Mouse (Mus musculus) midbrain, postnatal 0 days (tissue): Measurements from ENCODE around the gene Plekhm1. TPM values are rescaled to one million over a fixed set of nuclear protein-coding genes. Genes with fewer than 3 reads are reported as not detected.
A peak's percentile ranks its signal among the peaks of the same experiment; 100 is the strongest.

Experiments used
- ATAC-seq: fragments of 200-750 bp; cut with Nextera tagmentation; 2 replicates; pipeline ENCODE4 v1.8.0; 2017; ENCODE audit warnings: moderate number of reproducible peaks, mild to moderate bottlenecking, moderate TSS enrichment, moderate library complexity; ENCODE audit not compliant: low FRiP score
- DNase-seq: peaks from one replicate; pipeline ENCODE4 v3.0.0-alpha.2; 2015; ENCODE audit warnings: low spot score
- H3K27ac ChIP-seq: fragments of 300-500 bp; sonication (generic); 2 replicates; pipeline ENCODE4 v1.5.1; 2014; ENCODE audit warnings: low read depth, mild to moderate bottlenecking, low read length, mixed read lengths
- H3K27me3 ChIP-seq: fragments of 300-500 bp; sonication (generic); 2 replicates; pipeline ENCODE4 v1.6.1; 2014; ENCODE audit warnings: low read length, control low read depth, mixed read lengths; ENCODE audit not compliant: insufficient read depth
- H3K36me3 ChIP-seq: fragments of 300-500 bp; sonication (generic); 2 replicates; pipeline ENCODE4 v1.6.1; 2014; ENCODE audit warnings: low read length, control low read depth, mixed read lengths; ENCODE audit not compliant: insufficient read depth
- H3K4me1 ChIP-seq: fragments of 300-500 bp; sonication (generic); 2 replicates; pipeline ENCODE4 v1.6.1; 2014; ENCODE audit warnings: mild to moderate bottlenecking, control low read depth, antibody characterized with exemption, low read length, mixed read lengths; ENCODE audit not compliant: insufficient read depth
- H3K4me2 ChIP-seq: fragments of 300-500 bp; sonication (generic); 2 replicates; pipeline ENCODE4 v1.6.1; 2014; ENCODE audit warnings: low read depth, mild to moderate bottlenecking, low read length, mixed read lengths; ENCODE audit not compliant: poor library complexity, severe bottlenecking
- H3K4me3 ChIP-seq: fragments of 300-500 bp; sonication (generic); 2 replicates; pipeline ENCODE4 v1.5.1; 2014; ENCODE audit warnings: low read depth, mild to moderate bottlenecking, low read length, moderate library complexity
- H3K9ac ChIP-seq: fragments of 300-500 bp; sonication (generic); replicated peaks from 2 replicates; pipeline ENCODE4 v1.6.1; 2014; ENCODE audit warnings: mild to moderate bottlenecking, low read length, moderate library complexity, mixed read lengths; ENCODE audit not compliant: poor library complexity, severe bottlenecking
- H3K9me3 ChIP-seq: fragments of 300-500 bp; sonication (generic); 2 replicates; pipeline ENCODE4 v1.6.1; 2016; ENCODE audit warnings: low read length, control low read depth
- CTCF ChIP-seq: IDR thresholded peaks from 2 replicates; pipeline ENCODE4 v1.5.1; 2016; ENCODE audit warnings: antibody characterized with exemption, mild to moderate bottlenecking
- WGBS: fragments of 180-500 bp; shearing (Covaris S2); extraction: QIAGEN DNeasy Blood & Tissue Kit; methylation state at CpG from one replicate; pipeline ENCODE4 v1.1.7; 2014; 5-methylcytosine and 5-hydroxymethylcytosine counted together
- polyA plus RNA-seq: library from polyadenylated mRNA; unstranded; fragments of >200 nt; fragmentation: Nextera tagmentation; extraction: Ambion mirVana; gene quantifications from 2 replicates; pipeline ENCODE4 v1.2.1, GENCODE M21; 2015
- total RNA-seq: library from RNA; depleted of rRNA; stranded (reverse); fragments of >200 nt; gene quantifications from 2 replicates; pipeline ENCODE4 v1.2.3, GENCODE M21; 2014

Gene Plekhm1
- total and polyA plus RNA-seq, 2 experiments from 2014 or later: 6.0 to 7.8 TPM

DNA sequence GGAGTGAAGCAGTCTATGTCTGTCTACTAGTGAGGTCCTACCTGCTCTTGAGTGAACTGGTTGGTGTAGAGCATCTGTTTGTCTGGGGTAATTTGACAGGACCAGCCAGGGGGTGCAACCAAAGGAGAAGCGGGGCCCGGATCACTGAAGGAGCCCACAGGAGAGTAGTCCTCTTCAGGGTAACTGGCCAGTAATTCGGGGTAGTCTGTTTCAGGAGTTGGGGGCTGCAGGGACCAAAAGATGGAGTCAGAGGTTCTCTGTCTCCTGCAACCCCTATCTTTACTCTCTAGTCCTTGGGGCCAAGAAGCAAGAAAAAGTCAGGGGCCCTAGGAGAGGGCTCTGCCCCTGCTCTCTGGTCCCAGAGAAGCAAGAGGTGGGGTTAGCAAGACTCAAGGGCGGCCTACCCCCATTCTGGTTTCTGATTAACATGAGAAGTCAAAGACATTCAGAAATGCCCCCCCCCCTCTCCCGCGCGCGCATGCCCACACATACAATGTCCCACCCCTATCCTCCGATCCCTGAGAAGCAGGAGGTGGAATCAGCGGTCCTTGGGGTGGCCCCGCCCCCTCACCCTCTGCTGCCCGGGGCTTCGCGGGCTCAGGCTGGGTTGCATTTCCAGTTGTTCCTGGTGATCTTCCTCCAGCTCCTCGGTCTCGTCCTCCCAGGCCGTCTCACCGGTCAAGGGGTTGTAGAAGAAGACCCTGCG, 72.9 kb downstream of the Plekhm1 start:
- no peak overlapping the region for H3K27ac ChIP-seq
- H3K4me3 ChIP-seq: no peak overlapping the region
- TF ChIP-seq CTCF: no peak
- no peak for ATAC-seq
- H3K27me3 ChIP-seq: 0 out of 2 replicates have a peak, but pooled peaks cover 5% of the 10 kb centered on the region
- no peaks in the 10 kb centered on the region for H3K36me3 ChIP-seq
- H3K4me1 ChIP-seq: no peaks in the 10 kb centered on the region
- H3K9me3 ChIP-seq: no peaks in the 10 kb centered on the region
- no peak overlapping the region for H3K9ac ChIP-seq
- 45% methylated on average over 19 of the region's 19 CpGs for WGBS
- H3K4me2 ChIP-seq: peak overlapping the region; percentile 36
- DNase-seq: no peak

DNA sequence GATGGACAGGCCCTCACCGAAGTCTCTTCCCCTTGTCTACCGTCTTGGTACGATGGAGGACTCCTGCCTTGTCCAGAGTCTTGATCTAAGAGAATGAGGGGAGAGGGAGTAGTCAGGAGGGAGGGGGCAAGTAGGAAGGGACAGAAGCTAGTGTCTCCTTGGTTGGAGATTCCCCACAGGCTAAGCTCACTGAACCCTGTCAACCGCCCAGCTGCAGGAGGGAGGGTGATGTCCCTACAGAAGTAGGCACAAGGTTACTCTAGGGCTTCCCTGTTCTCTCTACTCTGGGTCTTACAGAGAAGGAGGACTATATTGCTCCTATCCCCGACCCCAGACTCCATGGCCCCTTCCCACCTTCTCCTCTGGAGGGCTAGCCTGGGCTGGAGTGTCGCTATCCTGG, 73.8 kb downstream of the Plekhm1 start:
- H3K4me2 ChIP-seq: no peak overlapping the region
- H3K4me3 ChIP-seq: no peak overlapping the region
- no peak for DNase-seq
- H3K27ac ChIP-seq: no peak overlapping the region
- no peak for TF ChIP-seq CTCF
- 92% methylated on average over 6 of the region's 6 CpGs for WGBS
- no peaks in the 10 kb centered on the region for H3K36me3 ChIP-seq
- H3K4me1 ChIP-seq: 0 out of 2 replicates have a peak, but pooled peaks cover 2% of the 10 kb centered on the region
- H3K9ac ChIP-seq: no peak overlapping the region
- H3K9me3 ChIP-seq: no peaks in the 10 kb centered on the region
- 0 out of 2 replicates have a peak, but pooled peaks cover 5% of the 10 kb centered on the region for H3K27me3 ChIP-seq
- ATAC-seq: no peak

DNA sequence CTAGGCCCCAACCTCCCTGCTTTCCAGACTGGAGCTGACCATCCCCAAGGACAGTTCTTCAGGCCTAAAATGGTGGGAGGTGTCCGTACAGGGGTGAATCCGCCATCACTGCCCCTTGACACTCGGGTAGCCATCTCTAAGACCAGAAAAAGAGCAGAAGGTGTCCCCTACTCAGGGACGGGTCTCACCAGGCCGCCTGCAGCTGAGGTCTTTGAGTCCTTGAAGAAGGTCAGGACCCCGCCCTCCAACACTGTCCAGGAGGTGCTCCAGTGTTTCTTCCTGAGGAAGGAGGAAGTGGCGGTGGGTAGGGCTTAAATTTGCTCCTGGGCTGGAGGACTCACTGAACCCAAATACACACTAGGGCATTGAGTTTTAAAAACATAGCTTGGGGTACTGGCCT, 74.4 kb downstream of the Plekhm1 start:
- no peaks in the 10 kb centered on the region for H3K36me3 ChIP-seq
- H3K4me1 ChIP-seq: 0 out of 2 replicates have a peak, but pooled peaks cover 6% of the 10 kb centered on the region
- ATAC-seq (no peak), DNase-seq (no peak)
- no peak overlapping the region for H3K4me3 ChIP-seq
- H3K27me3 ChIP-seq: 0 out of 2 replicates have a peak, but pooled peaks cover 5% of the 10 kb centered on the region
- no peaks in the 10 kb centered on the region for H3K9me3 ChIP-seq
- H3K4me2 ChIP-seq: no peak overlapping the region
- no peak overlapping the region for H3K27ac ChIP-seq
- no peak for TF ChIP-seq CTCF
- 82% methylated on average over 7 of the region's 7 CpGs for WGBS
- H3K9ac ChIP-seq: no peak overlapping the region

DNA sequence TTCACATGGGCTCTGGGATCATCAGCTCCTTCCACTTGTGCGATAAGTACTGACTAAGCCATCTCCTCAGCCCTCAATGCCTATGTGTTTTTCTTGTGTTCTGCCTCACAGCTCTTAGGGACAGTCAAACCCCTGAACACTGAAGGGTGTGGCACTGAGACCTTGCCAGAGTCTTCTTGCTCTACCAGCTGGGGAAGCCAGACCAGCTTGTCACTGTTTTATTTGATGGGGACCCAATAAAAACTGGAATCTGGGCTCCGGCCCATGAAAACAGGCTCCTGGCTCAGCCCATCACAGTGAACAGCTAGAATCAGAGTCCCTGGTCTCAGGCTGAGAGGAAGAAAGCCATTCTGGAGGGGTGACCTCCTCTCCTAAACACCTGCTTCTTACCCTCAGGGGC, 75.3 kb downstream of the Plekhm1 start:
- TF ChIP-seq CTCF: no peak
- WGBS: 92% methylated on average over 2 of the region's 2 CpGs
- no peaks in the 10 kb centered on the region for H3K9me3 ChIP-seq
- no peak overlapping the region for H3K9ac ChIP-seq
- H3K27me3 ChIP-seq: 0 out of 2 replicates have a peak, but pooled peaks cover 5% of the 10 kb centered on the region
- H3K36me3 ChIP-seq: no peaks in the 10 kb centered on the region
- H3K4me2 ChIP-seq: no peak overlapping the region
- DNase-seq (no peak), ATAC-seq (no peak)
- H3K27ac ChIP-seq: no peak overlapping the region
- H3K4me1 ChIP-seq: 0 out of 2 replicates have a peak, but pooled peaks cover 6% of the 10 kb centered on the region
- H3K4me3 ChIP-seq: no peak overlapping the region

DNA sequence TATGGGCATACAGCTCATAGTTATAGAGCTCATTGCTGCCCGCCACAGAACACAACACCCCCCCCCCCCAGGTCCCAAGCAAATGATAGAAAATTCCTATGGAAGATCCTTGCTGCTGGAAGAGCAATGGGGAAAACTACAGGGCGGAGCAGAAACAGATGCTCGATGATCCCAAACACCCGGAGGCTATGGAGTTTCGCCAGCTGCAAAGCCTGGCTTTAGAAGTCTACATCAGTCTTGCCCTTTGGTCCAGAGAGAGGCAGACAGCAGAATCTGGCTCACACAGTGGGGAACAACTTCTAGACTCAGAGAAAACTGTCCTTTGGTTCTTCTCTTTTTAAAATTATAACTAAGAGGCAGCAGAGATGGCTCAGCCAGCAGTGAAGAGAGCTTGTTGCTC, 76.9 kb downstream of the Plekhm1 start:
- Histone ChIP-seq H3K36me3 (no peaks in the 10 kb centered on the region), H3K27ac (no peak overlapping the region), H3K4me3 (no peak overlapping the region), H3K27me3 (0 out of 2 replicates have a peak, but pooled peaks cover 5% of the 10 kb centered on the region), H3K9me3 (no peaks in the 10 kb centered on the region), H3K9ac (no peak overlapping the region), H3K4me2 (no peak overlapping the region), H3K4me1 (0 out of 2 replicates have a peak, but pooled peaks cover 6% of the 10 kb centered on the region)
- 86% methylated on average over 5 of the region's 5 CpGs for WGBS
- no peak for TF ChIP-seq CTCF
- no peak for DNase-seq
- ATAC-seq: no peak

DNA sequence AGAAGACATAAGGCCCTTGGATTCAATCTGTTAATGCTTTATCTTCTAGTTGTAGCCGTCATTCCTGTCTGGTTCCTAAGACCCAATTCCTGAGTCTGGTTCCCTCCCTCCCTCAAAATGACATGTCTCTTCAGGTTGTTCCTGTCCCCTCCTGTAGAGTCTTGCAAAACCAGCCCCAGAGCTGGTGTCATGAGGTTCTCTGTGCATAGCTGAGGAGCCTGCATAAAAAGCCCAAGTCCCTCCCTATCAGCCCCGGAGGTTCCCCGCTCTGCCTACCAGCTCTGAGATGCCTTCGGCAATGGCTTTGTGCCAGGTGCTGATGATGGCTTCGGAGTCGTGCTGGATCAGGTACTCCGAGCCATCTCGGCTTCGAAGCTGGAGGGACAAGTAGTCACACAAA, 77.6 kb downstream of the Plekhm1 start:
- Histone ChIP-seq H3K4me2 (no peak overlapping the region), H3K4me1 (0 out of 2 replicates have a peak, but pooled peaks cover 6% of the 10 kb centered on the region), H3K27ac (no peak overlapping the region), H3K27me3 (0 out of 2 replicates have a peak, but pooled peaks cover 1% of the 10 kb centered on the region), H3K9ac (no peak overlapping the region), H3K4me3 (no peak overlapping the region), H3K36me3 (no peaks in the 10 kb centered on the region), H3K9me3 (no peaks in the 10 kb centered on the region)
- DNase-seq: no peak
- no peak for ATAC-seq
- WGBS: 74% methylated on average over 9 of the region's 9 CpGs
- TF ChIP-seq CTCF: no peak
